Mouse (Mus musculus) MEL (cell line): Measurements from ENCODE around the gene Tgfbr3l. TPM values are rescaled to one million over a fixed set of nuclear protein-coding genes. Genes with fewer than 3 reads are reported as not detected.

Experiments used
- DNase-seq: peaks from one replicate; pipeline ENCODE4 v3.0.0; 2011; ENCODE audit warnings: low read depth, low spot score
- H3K27ac ChIP-seq: 2 replicates; pipeline ENCODE4 v1.5.1; 2012; ENCODE audit warnings: low read depth, mild to moderate bottlenecking, control low read depth, low read length, moderate library complexity; ENCODE audit not compliant: control insufficient read depth
- H3K27me3 ChIP-seq, 2 experiments: fragments of 150-350 bp in 1 of 2; sonication (generic) in 1 of 2; 2 replicates each; pipeline ENCODE4 v1.6.1; 2012; ENCODE audit warnings: low read length in 2 of 2, mild to moderate bottlenecking in 2 of 2, improper control_type of control experiment in 1 of 2, moderate library complexity in 1 of 2; ENCODE audit not compliant: insufficient read depth in 2 of 2, control insufficient read depth in 1 of 2
- H3K36me3 ChIP-seq, 2 experiments: 2 replicates each; pipeline ENCODE4 v1.6.1; 2012 to 2014; ENCODE audit warnings: low read length in 2 of 2, improper control_type of control experiment in 1 of 2, inconsistent platforms in 1 of 2, mild to moderate bottlenecking in 1 of 2; ENCODE audit not compliant: insufficient read depth in 2 of 2, control insufficient read depth in 1 of 2
- H3K4me1 ChIP-seq, 2 experiments: fragments of 150-350 bp in 1 of 2; sonication (generic) in 1 of 2; 2 replicates each; pipeline ENCODE4 v1.6.1; 2012; ENCODE audit warnings: low read length in 2 of 2, improper control_type of control experiment in 1 of 2, mild to moderate bottlenecking in 1 of 2; ENCODE audit not compliant: insufficient read depth in 2 of 2, control insufficient read depth in 1 of 2
- H3K4me3 ChIP-seq, 2 experiments: fragments of 150-350 bp in 1 of 2; sonication (generic) in 1 of 2; 2 replicates each; pipeline ENCODE4 v1.5.1; 2012; ENCODE audit warnings: low read depth in 2 of 2, low read length in 2 of 2, mild to moderate bottlenecking in 2 of 2, moderate library complexity in 2 of 2, control low read depth in 1 of 2, improper control_type of control experiment in 1 of 2; ENCODE audit not compliant: control insufficient read depth in 1 of 2, insufficient read depth in 1 of 2
- H3K79me2 ChIP-seq: 2 replicates; pipeline ENCODE4 v1.6.1; 2012; ENCODE audit warnings: mild to moderate bottlenecking, low read length, moderate library complexity; ENCODE audit not compliant: control insufficient read depth, poor library complexity, insufficient read depth
- H3K9ac ChIP-seq: 2 replicates; pipeline ENCODE4 v1.6.1; 2012; ENCODE audit warnings: low read depth, mild to moderate bottlenecking, control low read depth, low read length, moderate library complexity; ENCODE audit not compliant: control insufficient read depth, poor library complexity, severe bottlenecking
- H3K9me3 ChIP-seq: fragments of 150-350 bp; sonication (generic); replicated peaks from 2 replicates; pipeline ENCODE4 v1.6.1; 2012; ENCODE audit warnings: mild to moderate bottlenecking, low read length, improper control_type of control experiment, moderate library complexity; ENCODE audit not compliant: insufficient read depth
- CHD1 ChIP-seq: IDR thresholded peaks from 2 replicates; pipeline ENCODE4 v1.6.1; 2012; ENCODE audit warnings: low read depth, mild to moderate bottlenecking, inconsistent platforms, low read length, improper control_type of control experiment
- CTCF ChIP-seq, 3 experiments: IDR thresholded peaks in 2 of 3; conservative IDR thresholded peaks in 1 of 3; 2 replicates each; pipeline ENCODE4 v1.5.1; 2011 to 2012; ENCODE audit warnings: low read length in 3 of 3, low read depth in 2 of 3, mild to moderate bottlenecking in 2 of 3, improper control_type of control experiment in 1 of 3, inconsistent platforms in 1 of 3, mixed read lengths in 1 of 3, moderate library complexity in 1 of 3; ENCODE audit not compliant: control insufficient read depth in 1 of 3, insufficient read depth in 1 of 3, poor library complexity in 1 of 3, severe bottlenecking in 1 of 3
- EP300 ChIP-seq, 2 experiments: IDR thresholded peaks; 2 replicates each; pipeline ENCODE4 v1.6.1; 2011; ENCODE audit warnings: improper control_type of control experiment in 2 of 2, low read length in 2 of 2, low read depth in 1 of 2, mild to moderate bottlenecking in 1 of 2
- ETS1 ChIP-seq: IDR thresholded peaks from 2 replicates; pipeline ENCODE4 v1.6.1; 2012; ENCODE audit warnings: low read depth, mild to moderate bottlenecking, inconsistent platforms, low read length, improper control_type of control experiment, moderate library complexity
- GATA1 ChIP-seq: IDR thresholded peaks from 2 replicates; pipeline ENCODE4 v1.6.1; 2011; ENCODE audit warnings: low read depth, low read length, improper control_type of control experiment
- KAT2A ChIP-seq: conservative IDR thresholded peaks from 2 replicates; pipeline ENCODE4 v1.6.1; 2012; ENCODE audit warnings: low read depth, low read length, improper control_type of control experiment, inconsistent platforms
- MXI1 ChIP-seq: IDR thresholded peaks from 2 replicates; pipeline ENCODE4 v1.6.1; 2011; ENCODE audit warnings: mild to moderate bottlenecking, low read depth, low read length, improper control_type of control experiment
- MYC ChIP-seq: IDR thresholded peaks from 2 replicates; pipeline ENCODE4 v1.6.1; 2011; ENCODE audit warnings: low read depth, mild to moderate bottlenecking, low read length, improper control_type of control experiment, moderate library complexity
- NELFE ChIP-seq: IDR thresholded peaks from 2 replicates; pipeline ENCODE4 v1.6.1; 2011; ENCODE audit warnings: low read depth, low read length, improper control_type of control experiment
- NRF1 ChIP-seq: IDR thresholded peaks from 2 replicates; pipeline ENCODE4 v1.6.1; 2014; ENCODE audit warnings: low read depth, mild to moderate bottlenecking, inconsistent platforms, low read length, improper control_type of control experiment, moderate library complexity; ENCODE audit not compliant: poor library complexity, insufficient read depth, severe bottlenecking
- POLR2AphosphoS2 ChIP-seq: IDR thresholded peaks from 2 replicates; pipeline ENCODE4 v1.6.1; 2011; ENCODE audit warnings: low read length, improper control_type of control experiment
- POLR2AphosphoS5 ChIP-seq: IDR thresholded peaks from 2 replicates; pipeline ENCODE4 v1.6.1; 2012; ENCODE audit warnings: low read depth, borderline replicate concordance, mild to moderate bottlenecking, inconsistent platforms, low read length, moderate library complexity, mixed read lengths
- RAD21 ChIP-seq: IDR thresholded peaks from 2 replicates; pipeline ENCODE4 v1.6.1; 2011; ENCODE audit warnings: mild to moderate bottlenecking, low read depth, low read length, improper control_type of control experiment
- SIN3A ChIP-seq: IDR thresholded peaks from 2 replicates; pipeline ENCODE4 v1.6.1; 2012; ENCODE audit warnings: low read length, improper control_type of control experiment, inconsistent platforms
- TAL1 ChIP-seq: IDR thresholded peaks from 2 replicates; pipeline ENCODE4 v1.6.1; 2012; ENCODE audit warnings: mild to moderate bottlenecking, inconsistent platforms, low read length, moderate library complexity, mixed read lengths
- TBP ChIP-seq: IDR thresholded peaks from 2 replicates; pipeline ENCODE4 v1.8.0; 2011; ENCODE audit warnings: low read depth, low read length, improper control_type of control experiment
- USF2 ChIP-seq, 2 experiments: IDR thresholded peaks; 2 replicates each; pipeline ENCODE4 v1.6.1; 2011 to 2012; ENCODE audit warnings: improper control_type of control experiment in 2 of 2, low read length in 2 of 2, borderline replicate concordance in 1 of 2, inconsistent platforms in 1 of 2, low read depth in 1 of 2, mild to moderate bottlenecking in 1 of 2; ENCODE audit not compliant: insufficient read depth in 1 of 2
- ZC3H11A ChIP-seq: IDR thresholded peaks from 2 replicates; pipeline ENCODE4 v1.6.1; 2012; ENCODE audit warnings: low read depth, mild to moderate bottlenecking, inconsistent platforms, low read length, improper control_type of control experiment
- ZKSCAN1 ChIP-seq: IDR thresholded peaks from 2 replicates; pipeline ENCODE4 v1.6.1; 2012; ENCODE audit warnings: low read depth, mild to moderate bottlenecking, inconsistent platforms, low read length, improper control_type of control experiment, moderate library complexity
- polyA plus RNA-seq, 2 experiments: library from polyadenylated mRNA; stranded (reverse) in 1 of 2; unstranded in 1 of 2; fragments of >175 nt in 1 of 2; fragments of >200 nt in 1 of 2; gene quantifications; 2 replicates each; pipeline versions ENCODE4 v1.2.1 to v1.2.4; 2012; ENCODE audit warnings: low replicate concordance in 2 of 2, low read depth in 1 of 2; ENCODE audit not compliant: insufficient read length in 2 of 2, insufficient read depth in 1 of 2, missing spikeins in 1 of 2
- total RNA-seq: library from RNA; depleted of rRNA; stranded (reverse); fragments of 300-350 nt; gene quantifications from 2 replicates; pipeline ENCODE4 v1.2.3, GENCODE M21; 2012

Gene Tgfbr3l
- total and polyA plus RNA-seq, 3 experiments = 2.2 to 14.2 TPM; not detected in 1

DNA sequence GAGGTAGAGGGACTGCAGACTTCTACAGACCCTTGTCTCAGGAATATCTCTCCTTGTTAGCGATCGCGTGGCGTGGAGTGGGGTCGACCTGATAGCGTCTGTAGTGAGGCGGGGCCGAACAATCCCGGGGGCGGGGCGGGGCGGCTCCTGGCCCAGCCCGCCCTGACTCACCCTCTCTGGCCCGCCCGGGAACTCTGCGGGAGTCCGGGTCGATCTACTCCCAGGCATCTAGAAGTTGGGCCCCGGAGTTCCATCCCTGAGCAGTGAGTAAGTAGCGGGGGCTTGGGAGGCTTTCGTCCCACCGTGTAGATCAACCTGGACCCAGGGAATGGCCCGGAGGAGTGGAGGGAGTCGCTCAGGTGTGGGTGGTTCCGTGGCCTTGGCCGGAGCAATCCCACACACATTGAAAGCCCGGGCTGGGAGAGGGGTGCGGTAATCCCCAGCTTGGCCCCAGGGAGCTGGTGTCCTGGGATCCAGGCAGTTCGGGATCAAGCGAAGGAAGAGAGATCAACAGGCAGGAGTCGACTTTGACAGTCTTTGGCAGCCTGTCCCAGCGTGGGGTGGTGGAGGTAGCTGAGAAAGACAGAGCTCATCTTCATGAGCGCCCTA, 21.2 kb upstream of the Tgfbr3l start, which contains the start of gene Lrrc8e:
Gene Lrrc8e (plus strand): TSS at position 89 of the 609 bp plus-strand sequence.
- Histone ChIP-seq H3K36me3 (peaks cover 0 to 7% of the 10 kb centered on the region in 2 experiments; a peak in 2 of 4 replicates), H3K9me3 (no peaks in the 10 kb centered on the region), H3K4me3 (peak within 1 kb of the TSS; percentile 26 to 57), H3K9ac (peak within 1 kb of the TSS; percentile 36), H3K4me1 (peaks cover 6 to 28% of the 10 kb centered on the region in 2 experiments), H3K27me3 (no peaks in the 10 kb centered on the region; a peak in 1 of 4 replicates), H3K79me2 (no peaks in the 10 kb centered on the region), H3K27ac (no peak within 1 kb of the TSS)
- no peak for TF ChIP-seq GATA1
- TF ChIP-seq CHD1 = no peak
- no peak for TF ChIP-seq MXI1
- TF ChIP-seq ZKSCAN1 = no peak
- no peak for TF ChIP-seq CTCF (IDR thresholded peaks at IDR 0.05 in 2 of 3, conservative IDR thresholded peaks at IDR 0.05 in 1 of 3; ENCODE audit: control insufficient read depth in 1 of 3, insufficient read depth in 1 of 3, low read depth in 2 of 3, low read length in 3 of 3, poor library complexity in 1 of 3, severe bottlenecking in 1 of 3)
- peak; percentile 35 for DNase-seq

- no peak overlapping the region for H3K27ac ChIP-seq
- no peak for DNase-seq
- no peaks in the 10 kb centered on the region; a peak in 2 of 4 replicates for H3K36me3 ChIP-seq
- H3K27me3 ChIP-seq = no peaks in the 10 kb centered on the region; a peak in 1 of 4 replicates
- H3K4me1 ChIP-seq = peaks cover 0 to 24% of the 10 kb centered on the region in 2 experiments; a peak in 3 of 4 replicates
- H3K9me3 ChIP-seq = no peaks in the 10 kb centered on the region
- TF ChIP-seq RAD21 (no peak), EP300 (IDR thresholded peaks at IDR 0.05; ENCODE audit: low read depth in 1 of 2, low read length in 2 of 2) (no peak), POLR2AphosphoS5 (no peak), USF2 (IDR thresholded peaks at IDR 0.05; ENCODE audit: borderline replicate concordance in 1 of 2, insufficient read depth in 1 of 2, low read depth in 1 of 2, low read length in 2 of 2) (no peak), POLR2AphosphoS2 (no peak), NELFE (no peak), MXI1 (no peak), TBP (no peak), MYC (no peak), TAL1 (no peak), SIN3A (no peak), NRF1 (no peak), ETS1 (no peak), CHD1 (no peak), ZC3H11A (no peak), KAT2A (no peak)
- no peak overlapping the region for H3K4me3 ChIP-seq
- H3K9ac ChIP-seq = no peak overlapping the region
- H3K79me2 ChIP-seq = no peaks in the 10 kb centered on the region
These were observed 20.1 kb upstream of the Tgfbr3l start for GRCm38 (mm10) chr8:4227919-4228318.
